Mouse (Mus musculus): ENCODE results near the gene Gm8720. TPM values are rescaled to one million over a fixed set of nuclear protein-coding genes. Genes with fewer than 3 reads are reported as not detected.
"Not testable (repeated sequence)": the region's sequence is repeated elsewhere in the genome, so short reads cannot be mapped to it uniquely, and the experiment has no call there.

Gene Gm8720
- not detected in 2 replicates for polyA plus RNA-seq (2014; fragmentation: Nextera tagmentation; extraction: Ambion mirVana)

- DNase-seq (ENCODE audit: low spot score); H3K9me3 ChIP-seq (ENCODE audit: control insufficient read depth, low read length); H3K4me2 ChIP-seq (ENCODE audit: low read length); H3K27me3 ChIP-seq (replicated peaks; ENCODE audit: control insufficient read depth, insufficient read depth, low read length); H3K36me3 ChIP-seq (ENCODE audit: control insufficient read depth, insufficient read depth, low read length); H3K4me3 ChIP-seq (ENCODE audit: low read depth, low read length); H3K4me1 ChIP-seq (replicated peaks; ENCODE audit: control insufficient read depth, insufficient read depth, low read length); H3K27ac ChIP-seq (ENCODE audit: low read depth); ATAC-seq (replicated peaks; ENCODE audit: low FRiP score, low TSS enrichment, low read depth); H3K9ac ChIP-seq (ENCODE audit: low read length): not testable (repeated sequence)
- no CpG with 5 or more reads among the region's 1 CpGs for WGBS
Measured at GRCm38 (mm10) chr7:23067356-23067755, at the start of gene Gm8720. Gene Gm8720 (minus strand): TSS chr7:23067456.

- no CpG with 5 or more reads among the region's 1 CpGs for WGBS
- not testable (repeated sequence) for H3K9ac ChIP-seq (ENCODE audit: low read length); DNase-seq (ENCODE audit: low spot score); H3K36me3 ChIP-seq (ENCODE audit: control insufficient read depth, insufficient read depth, low read length); ATAC-seq (replicated peaks; ENCODE audit: low FRiP score, low TSS enrichment, low read depth); H3K4me2 ChIP-seq (ENCODE audit: low read length); H3K27ac ChIP-seq (ENCODE audit: low read depth); H3K4me3 ChIP-seq (ENCODE audit: low read depth, low read length); H3K4me1 ChIP-seq (replicated peaks; ENCODE audit: control insufficient read depth, insufficient read depth, low read length); H3K27me3 ChIP-seq (replicated peaks; ENCODE audit: control insufficient read depth, insufficient read depth, low read length); H3K9me3 ChIP-seq (ENCODE audit: control insufficient read depth, low read length)
Measured at GRCm38 (mm10) chr7:23055240-23055639, 12.0 kb downstream of the Gm8720 start, which contains the start of gene Vmn1r163. Gene Vmn1r163 (plus strand): TSS chr7:23055540.

- H3K36me3 ChIP-seq (ENCODE audit: control insufficient read depth, insufficient read depth, low read length); ATAC-seq (replicated peaks; ENCODE audit: low FRiP score, low TSS enrichment, low read depth); H3K27ac ChIP-seq (ENCODE audit: low read depth); DNase-seq (ENCODE audit: low spot score); H3K4me1 ChIP-seq (replicated peaks; ENCODE audit: control insufficient read depth, insufficient read depth, low read length); H3K4me2 ChIP-seq (ENCODE audit: low read length); H3K27me3 ChIP-seq (replicated peaks; ENCODE audit: control insufficient read depth, insufficient read depth, low read length); H3K4me3 ChIP-seq (ENCODE audit: low read depth, low read length); H3K9me3 ChIP-seq (ENCODE audit: control insufficient read depth, low read length); H3K9ac ChIP-seq (ENCODE audit: low read length): not testable (repeated sequence)
- WGBS: no CpG with 5 or more reads among the region's 3 CpGs
Measured at GRCm38 (mm10) chr7:23019823-23020222, 47.4 kb downstream of the Gm8720 start, which contains the start of gene Gm4216. Gene Gm4216 (minus strand): TSS chr7:23019923.

Other genes starting within 250 kb of the Gm8720 start
- gene Vmn1r159, start 223.9 kb downstream of the Gm8720 start, polyA plus RNA-seq (2014; fragmentation: Nextera tagmentation; extraction: Ambion mirVana): not detected in 2 replicates
- gene Vmn1r160, start 196.2 kb downstream of the Gm8720 start, polyA plus RNA-seq (2014; fragmentation: Nextera tagmentation; extraction: Ambion mirVana): not detected in 2 replicates
- not detected in 2 replicates for gene Gm4214, start 82.8 kb downstream of the Gm8720 start, polyA plus RNA-seq (2014; fragmentation: Nextera tagmentation; extraction: Ambion mirVana)
- not detected in 2 replicates for gene Gm4216, start 47.5 kb downstream of the Gm8720 start, polyA plus RNA-seq (2014; fragmentation: Nextera tagmentation; extraction: Ambion mirVana)
- gene Vmn1r163, start 11.9 kb downstream of the Gm8720 start, polyA plus RNA-seq (2014; fragmentation: Nextera tagmentation; extraction: Ambion mirVana): not detected in 2 replicates
- gene Gm10662, start 77.0 kb upstream of the Gm8720 start, polyA plus RNA-seq (2014; fragmentation: Nextera tagmentation; extraction: Ambion mirVana): not detected in 2 replicates
- gene Vmn1r165, start 149.9 kb upstream of the Gm8720 start, polyA plus RNA-seq (2014; fragmentation: Nextera tagmentation; extraction: Ambion mirVana): not detected in 2 replicates
- not detected in 2 replicates for gene Vmn1r166, start 184.2 kb upstream of the Gm8720 start, polyA plus RNA-seq (2014; fragmentation: Nextera tagmentation; extraction: Ambion mirVana)
- not detected in 2 replicates for gene Gm6902, start 211.4 kb upstream of the Gm8720 start, polyA plus RNA-seq (2014; fragmentation: Nextera tagmentation; extraction: Ambion mirVana)
- gene Nlrp4e, start 233.7 kb upstream of the Gm8720 start, polyA plus RNA-seq (2014; fragmentation: Nextera tagmentation; extraction: Ambion mirVana): not detected in 2 replicates

Data from intestine, embryonic 14.5 days (tissue).